Mouse (Mus musculus) layer of hippocampus, postnatal 25 days (tissue): ENCODE measurements at regions not wholly inside any gene's neighbourhood (a gene's known extent, or its start where the extent isn't known, plus 50 kb on each side); places are given as distances from the start of the nearest gene placed in this dataset.
A peak's percentile ranks its signal among the peaks of the same experiment; 100 is the strongest.

Source experiments
- DNase-seq, 2 experiments: peaks; one replicate each; pipeline ENCODE4 v3.0.0; 2022; ENCODE audit warnings: mixed read lengths in 2 of 2, low spot score in 1 of 2; ENCODE audit errors: extremely low spot score in 1 of 2

DNA sequence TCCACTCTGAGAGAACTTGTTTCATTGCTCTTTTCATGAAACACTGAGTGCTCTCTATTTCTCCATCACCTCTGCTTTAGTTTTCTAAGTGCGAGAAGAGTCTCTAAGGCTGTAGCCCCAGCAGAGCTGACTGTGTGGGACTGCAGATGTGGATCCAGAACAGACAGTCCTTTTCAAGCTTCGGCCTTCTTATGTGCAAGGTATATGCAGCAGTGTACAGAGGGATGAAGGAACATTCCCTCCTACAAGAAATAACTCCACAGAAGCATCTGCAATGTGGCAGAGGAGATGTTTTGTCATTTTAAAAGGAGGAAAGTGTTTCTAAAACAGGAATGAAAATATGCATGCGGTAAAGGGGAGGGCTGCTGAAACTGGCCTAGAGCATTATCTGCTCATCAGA lies 106.7 kb upstream of the Syndig1 start:
- no peak for DNase-seq

DNA sequence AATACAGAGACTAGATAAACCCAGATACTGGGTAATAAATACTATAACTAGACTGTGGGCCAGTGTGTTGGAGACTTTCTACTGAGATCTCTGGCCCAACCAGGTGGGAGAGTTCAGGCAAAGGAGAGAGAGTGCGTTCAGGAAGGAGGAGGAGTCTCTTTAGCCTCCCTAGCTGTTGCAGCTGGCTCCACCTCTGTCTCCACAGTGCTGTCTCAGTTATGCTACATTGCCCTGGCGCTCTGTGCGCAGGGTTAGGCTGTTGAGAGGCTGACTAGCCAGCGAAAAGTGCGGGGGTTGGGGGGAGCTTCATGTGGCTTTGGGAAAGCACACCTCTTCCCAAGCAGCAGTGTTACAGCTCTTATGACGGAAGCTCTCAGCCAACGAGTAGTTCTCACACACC lies 104.7 kb upstream of the Syndig1 start:
- no peak for DNase-seq

DNA sequence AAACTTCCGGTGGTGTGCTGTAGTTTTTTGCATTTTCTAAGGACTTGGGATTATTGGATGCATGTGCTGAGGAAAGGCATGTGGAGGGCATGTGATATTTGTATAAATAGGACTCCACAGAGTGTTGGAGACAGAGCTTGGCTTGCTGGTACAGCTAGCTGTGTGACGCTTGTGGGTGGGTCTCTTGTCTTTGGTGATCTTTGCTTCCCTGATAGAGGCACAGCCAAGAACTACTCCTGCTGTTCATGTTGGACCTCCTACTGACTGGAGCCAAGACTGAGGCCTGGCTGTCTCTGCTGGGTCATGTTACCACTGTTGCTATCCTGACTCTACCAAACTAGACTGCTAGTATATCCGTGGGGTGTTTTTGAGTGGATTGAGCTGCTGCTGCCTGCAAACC lies 103.1 kb upstream of the Syndig1 start:
- no peak for DNase-seq

DNA sequence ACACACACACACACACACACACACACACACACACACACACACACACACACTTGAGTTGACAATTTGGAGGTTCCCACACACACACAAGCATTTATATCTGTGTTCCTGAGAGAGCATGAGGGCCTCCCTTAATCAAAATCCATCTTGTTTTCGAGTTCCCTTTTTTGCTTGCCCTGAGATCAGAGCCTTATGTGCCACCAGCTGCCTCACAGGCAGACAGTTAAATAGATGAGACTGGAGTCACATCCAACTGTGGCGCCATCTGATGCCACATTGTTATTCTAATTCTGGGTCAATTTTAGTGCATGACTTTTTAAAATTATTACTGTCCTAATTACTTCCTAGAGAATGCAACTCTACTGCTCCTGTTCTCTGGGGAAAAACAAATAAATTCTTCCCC lies 91.2 kb upstream of the Syndig1 start:
- peak; percentile 10 to 36 for DNase-seq

DNA sequence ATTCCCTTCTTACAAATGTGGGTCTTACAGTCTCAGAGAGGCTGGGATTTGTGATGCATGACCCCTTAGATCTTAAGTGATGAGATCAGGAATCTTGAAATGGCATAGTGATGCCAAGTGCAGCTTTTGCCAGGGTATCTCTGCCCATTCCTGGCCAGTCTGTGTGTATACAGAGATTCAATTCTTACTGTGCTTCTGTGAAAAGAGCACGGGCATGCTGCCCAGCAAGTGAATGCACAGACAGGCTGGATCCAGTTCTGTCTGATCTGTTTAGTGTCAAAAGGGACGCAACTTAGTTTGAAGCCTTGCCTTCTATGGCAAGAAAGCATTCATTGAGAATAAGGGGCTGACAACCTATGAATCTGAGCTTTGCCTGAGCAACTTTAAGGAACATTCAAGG lies 89.1 kb upstream of the Syndig1 start:
- peak in 1 of 2 experiments; percentile 21 for DNase-seq

DNA sequence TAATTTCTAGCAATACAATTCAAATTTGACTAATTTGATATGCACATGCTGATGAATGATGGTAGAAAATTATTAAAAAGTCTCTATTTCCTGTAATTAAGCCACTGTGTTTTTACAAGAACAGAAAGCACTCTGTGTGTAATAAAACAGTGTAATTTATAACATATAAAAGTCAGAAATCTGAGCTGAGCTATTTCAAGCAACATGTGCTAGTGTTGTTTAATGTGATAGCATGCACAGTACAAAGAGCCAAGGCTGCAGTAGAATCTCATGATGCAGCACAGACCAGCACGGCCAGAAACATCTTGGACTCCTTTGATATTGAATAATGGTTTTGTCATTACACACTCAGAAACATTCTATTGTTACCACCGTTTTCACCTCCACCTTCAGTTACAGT lies 86.3 kb upstream of the Syndig1 start:
- no peak for DNase-seq

DNA sequence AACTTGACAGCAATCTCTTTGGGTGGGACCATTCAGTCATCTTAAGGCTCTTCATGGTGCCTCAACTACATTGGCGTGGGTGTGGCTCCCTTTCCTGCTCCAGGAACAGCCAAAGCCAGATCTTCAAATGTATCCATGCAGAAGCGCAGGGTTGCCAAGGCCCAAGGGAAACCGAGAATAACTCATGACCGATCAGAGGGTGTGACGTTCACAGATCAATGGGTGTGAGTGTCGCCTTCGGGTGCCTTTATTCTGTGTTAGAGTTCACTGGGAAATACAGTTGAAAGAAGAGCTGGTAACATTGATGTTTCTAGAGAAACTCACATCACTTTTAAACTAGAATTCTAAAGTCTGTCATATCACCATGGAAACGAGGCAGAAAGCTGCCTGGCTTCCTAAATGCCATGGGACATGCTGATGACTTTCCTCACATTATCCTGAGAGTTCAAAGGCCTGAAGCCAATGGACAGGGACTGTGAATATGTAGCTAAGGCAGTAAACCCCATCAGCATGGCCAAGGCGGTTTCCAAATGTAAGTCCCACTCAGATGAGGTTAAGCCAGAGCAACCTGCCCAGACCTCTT lies 80.7 kb upstream of the Syndig1 start:
- DNase-seq = no peak

DNA sequence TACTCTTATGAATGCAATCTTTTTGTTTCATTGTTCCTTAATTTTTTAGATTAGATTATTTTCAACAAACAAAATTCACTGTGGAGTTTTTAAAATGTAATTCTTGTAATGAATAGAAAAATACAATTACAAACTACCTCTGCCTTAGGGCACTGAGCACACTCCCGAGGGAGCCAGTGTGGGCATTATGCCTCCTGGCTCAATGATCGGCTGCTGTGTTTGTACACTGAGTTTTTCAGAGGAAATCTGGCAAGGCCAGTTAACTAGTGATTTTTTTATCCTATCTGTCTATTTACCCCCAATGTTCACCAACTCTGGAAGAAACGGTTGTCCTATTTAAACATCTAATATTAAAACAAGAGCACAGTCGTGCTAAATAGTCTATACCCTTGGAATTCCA lies 69.9 kb upstream of the Syndig1 start:
- DNase-seq = no peak

DNA sequence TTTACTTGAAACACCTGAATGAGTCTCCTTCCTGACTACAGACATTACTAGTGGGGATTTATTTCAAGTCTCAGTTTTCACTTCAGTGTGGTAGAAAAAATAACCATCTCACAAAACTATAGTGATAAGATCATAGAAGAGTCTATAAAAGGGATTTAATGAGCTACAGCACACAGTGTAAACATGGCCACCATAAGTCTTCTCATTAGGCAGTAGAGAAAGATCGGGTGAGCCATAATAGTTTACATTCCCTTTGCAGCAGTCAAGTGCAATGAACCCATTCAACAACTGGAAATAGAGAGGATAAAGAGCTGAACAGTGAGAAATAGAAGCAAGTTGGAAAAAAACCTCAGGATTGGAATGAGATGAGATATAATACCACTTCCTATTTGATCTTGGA lies 65.1 kb upstream of the Syndig1 start:
- DNase-seq = no peak

DNA sequence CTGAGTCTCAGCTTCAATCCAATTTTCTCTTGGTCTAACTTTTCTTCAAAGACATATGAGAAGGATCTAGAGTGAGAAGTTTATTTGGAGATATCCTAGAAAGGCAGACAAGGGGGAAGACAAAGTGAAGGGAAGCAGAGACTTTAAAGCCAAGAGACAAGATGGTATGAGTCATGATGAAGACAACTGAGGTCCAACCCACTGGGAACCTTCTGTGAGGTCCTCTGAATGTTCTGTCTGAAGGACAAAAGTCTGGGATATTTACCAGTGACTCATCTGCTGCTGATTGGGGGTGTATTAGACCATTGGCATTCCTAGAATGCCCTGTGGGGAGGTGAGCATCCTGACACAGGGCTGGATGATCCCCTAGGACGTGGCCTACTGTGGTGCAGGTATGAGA lies 61.0 kb upstream of the Syndig1 start:
- no peak for DNase-seq

DNA sequence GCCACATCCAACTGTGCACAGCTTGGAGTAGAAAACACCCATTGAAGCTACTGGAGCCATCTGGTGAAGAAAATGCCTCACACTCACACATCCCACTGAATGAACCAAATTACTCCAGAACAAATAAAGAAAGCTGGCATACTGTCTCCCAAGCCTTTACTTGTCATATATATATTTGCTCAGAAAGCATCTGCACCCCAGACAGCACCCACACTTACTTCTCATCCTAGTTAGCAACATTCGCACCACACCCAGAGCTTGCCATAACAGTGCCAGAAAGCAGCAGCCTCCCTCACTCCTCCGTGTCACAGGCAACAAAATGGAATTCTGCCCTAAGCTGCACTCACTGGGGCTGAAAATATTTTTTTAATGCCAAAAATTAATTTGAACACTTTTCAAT lies 60.5 kb upstream of the Syndig1 start:
- DNase-seq = peak; percentile 6 to 38

DNA sequence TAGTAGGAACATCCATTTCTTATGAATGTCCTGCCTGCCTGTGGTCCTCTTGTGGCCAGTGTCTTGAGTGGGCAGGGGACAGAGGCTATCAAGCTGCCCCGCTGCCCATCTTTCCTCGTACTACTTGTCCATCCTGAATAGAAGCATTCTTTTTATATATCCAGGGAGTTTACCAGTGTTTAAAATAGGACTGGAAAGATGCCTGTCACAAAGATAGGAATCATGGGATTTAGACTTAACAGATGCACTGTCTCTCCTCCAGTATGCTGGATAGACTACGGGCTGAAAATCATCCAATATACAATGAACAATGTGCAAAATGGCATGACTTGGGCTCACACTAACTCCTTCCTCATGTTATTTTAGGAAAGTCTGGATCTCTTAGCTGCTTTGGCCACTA lies 51.7 kb upstream of the Syndig1 start:
- no peak for DNase-seq
